Mouse (Mus musculus) heart, embryonic 16.5 days (tissue): ENCODE measurements around the gene Pias1. TPM values are rescaled to one million over a fixed set of nuclear protein-coding genes. Genes with fewer than 3 reads are reported as not detected.

Experiments used
- ATAC-seq: fragments of 200-750 bp; cut with Nextera tagmentation; replicated peaks from 2 replicates; pipeline ENCODE4 v1.8.0; 2017; ENCODE audit warnings: moderate number of reproducible peaks; ENCODE audit not compliant: insufficient read depth, low FRiP score; ENCODE audit errors: extremely low read depth
- H3K27ac ChIP-seq: fragments of 300-500 bp; sonication (generic); 2 replicates; pipeline ENCODE4 v1.5.1; 2014; ENCODE audit warnings: mild to moderate bottlenecking, low read length, control low read depth, moderate library complexity
- H3K27me3 ChIP-seq: fragments of 300-500 bp; sonication (generic); 2 replicates; pipeline ENCODE4 v1.6.1; 2014; ENCODE audit warnings: low read length, mixed read lengths; ENCODE audit not compliant: control insufficient read depth, insufficient read depth
- H3K36me3 ChIP-seq: fragments of 300-500 bp; sonication (generic); 2 replicates; pipeline ENCODE4 v1.6.1; 2014; ENCODE audit not compliant: control insufficient read depth, insufficient read depth
- H3K4me1 ChIP-seq: fragments of 300-500 bp; sonication (generic); 2 replicates; pipeline ENCODE4 v1.6.1; 2014; ENCODE audit warnings: low read length, mixed read lengths; ENCODE audit not compliant: control insufficient read depth, insufficient read depth
- H3K4me2 ChIP-seq: fragments of 300-500 bp; sonication (generic); 2 replicates; pipeline ENCODE4 v1.6.1; 2014; ENCODE audit warnings: low read depth, mild to moderate bottlenecking, control low read depth, low read length
- H3K4me3 ChIP-seq: fragments of 300-500 bp; sonication (generic); 2 replicates; pipeline ENCODE4 v1.5.1; 2014; ENCODE audit warnings: mild to moderate bottlenecking, control low read depth, low read length
- H3K9ac ChIP-seq: fragments of 300-500 bp; sonication (generic); 2 replicates; pipeline ENCODE4 v1.6.1; 2014; ENCODE audit warnings: low read length, control low read depth
- H3K9me3 ChIP-seq: fragments of 300-500 bp; sonication (generic); replicated peaks from 2 replicates; pipeline ENCODE4 v1.6.1; 2016; ENCODE audit warnings: low read length; ENCODE audit not compliant: control insufficient read depth
- WGBS: fragments of 180-500 bp; shearing (Covaris S2); extraction: QIAGEN DNeasy Blood & Tissue Kit; methylation state at CpG from one replicate; pipeline ENCODE4 v1.1.7; 2014; 5-methylcytosine and 5-hydroxymethylcytosine counted together
- polyA plus RNA-seq: library from polyadenylated mRNA; unstranded; fragments of >200 nt; fragmentation: Nextera tagmentation; extraction: Ambion mirVana; gene quantifications from 2 replicates; pipeline ENCODE4 v1.2.1, GENCODE M21; 2015

Gene Pias1
- polyA plus RNA-seq, 1 experiment from 2014 or later: 42.0 TPM

GRCm38 (mm10) chr9:62854483-62854882, 133.2 kb downstream of the Pias1 start:
- Histone ChIP-seq H3K9ac (no peak overlapping the region), H3K4me3 (no peak overlapping the region), H3K27ac (no peak overlapping the region), H3K4me1 (peaks cover 10% of the 10 kb centered on the region), H3K36me3 (peaks cover 4% of the 10 kb centered on the region; the same call in 1 of the 2 replicates), H3K4me2 (no peak overlapping the region), H3K9me3 (no peaks in the 10 kb centered on the region), H3K27me3 (no peaks in the 10 kb centered on the region)
- ATAC-seq: no peak
- WGBS: 42% methylated on average over 4 of the region's 4 CpGs

GRCm38 (mm10) chr9:62851571-62851970, 136.2 kb downstream of the Pias1 start:
- 84% methylated on average over 2 of the region's 2 CpGs for WGBS

GRCm38 (mm10) chr9:62848641-62849040, 139.1 kb downstream of the Pias1 start:
- no peak overlapping the region for H3K27ac ChIP-seq
- no peak overlapping the region for H3K9ac ChIP-seq
- H3K36me3 ChIP-seq: peaks cover 4% of the 10 kb centered on the region; the same call in 1 of the 2 replicates
- no peaks in the 10 kb centered on the region for H3K9me3 ChIP-seq
- no peaks in the 10 kb centered on the region for H3K27me3 ChIP-seq
- no peaks in the 10 kb centered on the region for H3K4me1 ChIP-seq
- H3K4me2 ChIP-seq: no peak overlapping the region
- 93% methylated on average over 3 of the region's 3 CpGs for WGBS
- no peak for ATAC-seq
- no peak overlapping the region for H3K4me3 ChIP-seq

More at GRCm38 (mm10) chr9:62851571-62851970, 136.2 kb downstream of the Pias1 start:
- Histone ChIP-seq H3K4me3 (no peak overlapping the region), H3K36me3 (peaks cover 4% of the 10 kb centered on the region; the same call in 1 of the 2 replicates), H3K4me2 (no peak overlapping the region), H3K9ac (no peak overlapping the region), H3K4me1 (0 out of 2 replicates have a peak, but pooled peaks cover 2% of the 10 kb centered on the region), H3K27ac (no peak overlapping the region), H3K9me3 (no peaks in the 10 kb centered on the region), H3K27me3 (no peaks in the 10 kb centered on the region)
- ATAC-seq: no peak

GRCm38 (mm10) chr9:62847694-62848093, 140.0 kb downstream of the Pias1 start:
- Histone ChIP-seq H3K4me2 (no peak overlapping the region), H3K27me3 (no peaks in the 10 kb centered on the region), H3K9me3 (no peaks in the 10 kb centered on the region), H3K27ac (no peak overlapping the region), H3K4me1 (no peaks in the 10 kb centered on the region), H3K36me3 (peaks cover 4% of the 10 kb centered on the region; the same call in 1 of the 2 replicates), H3K4me3 (no peak overlapping the region), H3K9ac (no peak overlapping the region)
- 1% methylated on average over 3 of the region's 3 CpGs for WGBS
- peak; percentile 46; the same call in 1 of the 2 replicates for ATAC-seq

- 90% methylated on average over 5 of the region's 5 CpGs for WGBS
- H3K4me1 ChIP-seq: peaks cover 3% of the 10 kb centered on the region
- ATAC-seq: no peak
- no peaks in the 10 kb centered on the region for H3K36me3 ChIP-seq
- H3K9ac ChIP-seq: no peak overlapping the region
- H3K4me3 ChIP-seq: no peak overlapping the region
- H3K27me3 ChIP-seq: no peaks in the 10 kb centered on the region
- no peak overlapping the region for H3K4me2 ChIP-seq
- no peak overlapping the region for H3K27ac ChIP-seq
- H3K9me3 ChIP-seq: no peaks in the 10 kb centered on the region
Measured at GRCm38 (mm10) chr9:62844461-62844860, 143.3 kb downstream of the Pias1 start.

GRCm38 (mm10) chr9:62843356-62844024, 144.2 kb downstream of the Pias1 start:
- Histone ChIP-seq H3K9ac (no peak overlapping the region), H3K27me3 (no peaks in the 10 kb centered on the region), H3K36me3 (no peaks in the 10 kb centered on the region), H3K4me3 (no peak overlapping the region), H3K9me3 (no peaks in the 10 kb centered on the region), H3K4me1 (peaks cover 7% of the 10 kb centered on the region), H3K4me2 (no peak overlapping the region), H3K27ac (no peak overlapping the region)
- WGBS: 79% methylated on average over 10 of the region's 10 CpGs
- no peak for ATAC-seq

GRCm38 (mm10) chr9:62839172-62839770, 148.5 kb downstream of the Pias1 start:
- H3K4me2 ChIP-seq: peak overlapping the region; percentile 84
- H3K9me3 ChIP-seq: no peaks in the 10 kb centered on the region
- H3K4me3 ChIP-seq: peak overlapping the region; percentile 79
- WGBS: 12% methylated on average over 14 of the region's 14 CpGs
- no peaks in the 10 kb centered on the region for H3K36me3 ChIP-seq
- H3K27me3 ChIP-seq: no peaks in the 10 kb centered on the region
- ATAC-seq: no peak
- peak overlapping the region; percentile 83 for H3K27ac ChIP-seq
- H3K4me1 ChIP-seq: peaks cover 13% of the 10 kb centered on the region
- H3K9ac ChIP-seq: peak overlapping the region; percentile 97

- Histone ChIP-seq H3K27me3 (no peaks in the 10 kb centered on the region), H3K4me3 (peak within 1 kb of the TSS; percentile 79), H3K27ac (peak within 1 kb of the TSS; percentile 83), H3K4me2 (peak within 1 kb of the TSS; percentile 84), H3K36me3 (no peaks in the 10 kb centered on the region), H3K9ac (peak within 1 kb of the TSS; percentile 97), H3K9me3 (no peaks in the 10 kb centered on the region), H3K4me1 (peaks cover 13% of the 10 kb centered on the region)
- WGBS: under 1% methylated on average over 48 of the region's 48 CpGs
- peak; percentile 94 for ATAC-seq
Measured at GRCm38 (mm10) chr9:62838506-62839171, 149.1 kb downstream of the Pias1 start, which contains the start of gene Cln6. Gene Cln6, plus strand, starts transcription at chr9:62838785.

- Histone ChIP-seq H3K36me3 (no peaks in the 10 kb centered on the region), H3K4me3 (peak overlapping the region; percentile 79), H3K4me1 (peaks cover 13% of the 10 kb centered on the region), H3K9me3 (no peaks in the 10 kb centered on the region), H3K27me3 (no peaks in the 10 kb centered on the region), H3K4me2 (peak overlapping the region; percentile 84), H3K9ac (peak overlapping the region; percentile 97), H3K27ac (peak overlapping the region; percentile 83)
- no peak for ATAC-seq
- 9% methylated on average over 8 of the region's 8 CpGs for WGBS
Measured at GRCm38 (mm10) chr9:62838146-62838505, 149.6 kb downstream of the Pias1 start.
